ENCODE assay signal across 12 mouse cellular contexts in the genomic region with DNA sequence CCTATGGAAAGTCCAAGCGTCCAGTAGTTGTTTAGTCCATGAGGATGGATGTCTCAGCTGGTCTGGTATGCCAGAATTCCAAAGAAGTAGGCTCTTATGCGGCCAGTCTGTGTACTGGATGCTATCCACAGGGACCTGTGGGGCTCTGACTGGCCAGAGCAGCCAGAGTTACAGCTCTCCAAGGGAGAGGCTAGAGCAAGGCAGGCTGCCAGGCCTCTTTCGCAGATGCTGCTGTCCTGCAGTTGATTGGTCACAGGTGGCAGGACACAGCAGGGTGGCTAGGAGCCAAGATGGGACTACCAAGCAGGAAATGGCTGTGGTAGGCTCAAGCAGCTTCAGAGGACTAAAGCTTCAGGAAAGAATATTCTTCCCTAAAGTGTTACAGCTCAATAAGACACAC.
DNase-seq lines count a peak whose midpoint lies in the region; ATAC-seq and TF ChIP-seq lines count a peak whose summit lies in the region.
"Had no signal": no experiment of that assay in that cellular context is flagged by ENCODE, and none has a peak within 500 bp of the region (broad histone marks: within the 10 kb centered on the region; RNA-seq: fewer than 3 reads in every experiment).

No protein-coding gene starts in this region.

- TF ChIP-seq CTCF in lung, adult 2 months (IDR thresholded peaks at IDR 0.05; ENCODE audit: insufficient read depth, low read length) = no peak

- intact Hi-C loops in heart, postnatal 14 days (cut with DNase I) = no loop called here

- no peak overlapping the region for H3K27ac ChIP-seq in lung, embryonic 15.5 days
- H3K27ac ChIP-seq: neural tube, embryonic 15.5 days had no signal

- WGBS in lung, embryonic 15.5 days = 48% methylated on average over 3 of the region's 3 CpGs
- WGBS in lung, adult 2 months = 48% methylated on average over 3 of the region's 3 CpGs

- H3K4me1 ChIP-seq in lung, embryonic 15.5 days = no peaks in the 10 kb centered on the region
- H3K4me1 ChIP-seq in lung, adult 2 months (ENCODE audit: control insufficient read depth, insufficient read depth, low read length) = no peaks in the 10 kb centered on the region
- H3K4me1 ChIP-seq: neural tube, embryonic 15.5 days had no signal

- H3K4me2 ChIP-seq in lung, embryonic 15.5 days = no peak overlapping the region
- H3K4me2 ChIP-seq: neural tube, embryonic 15.5 days had no signal

- H3K27me3 ChIP-seq in lung, embryonic 15.5 days = no peaks in the 10 kb centered on the region
- H3K27me3 ChIP-seq: neural tube, embryonic 15.5 days had no signal

- no peak overlapping the region for H3K9ac ChIP-seq in lung, embryonic 15.5 days
- H3K9ac ChIP-seq: neural tube, embryonic 15.5 days had no signal

- ATAC-seq in lung, embryonic 15.5 days (ENCODE audit: borderline replicate concordance, extremely low read depth, low FRiP score, low TSS enrichment) = peak; percentile 55; the same call in 1 of the 2 replicates

- no peak overlapping the region for H3K4me3 ChIP-seq in lung, embryonic 15.5 days
- no peak overlapping the region for H3K4me3 ChIP-seq in lung, adult 2 months (replicated peaks; ENCODE audit: extremely low read depth, low read depth, low read length)
- H3K4me3 ChIP-seq: neural tube, embryonic 15.5 days had no signal

- DNase-seq in adrenal gland, adult 2 months = peak; percentile 1
- no peak for DNase-seq in adrenal gland, adult (ENCODE audit: inconsistent age in 2 of 2, low spot score in 1 of 2)
- peak; percentile 30 to 44 for DNase-seq in heart, postnatal 14 days
- DNase-seq in heart, adult 9 months (ENCODE audit: low spot score in 2 of 2) = no peak
- no peak for DNase-seq in lung, adult 2 months
- DNase-seq in kidney, postnatal 10 days = peak; percentile 66
- DNase-seq in layer of hippocampus, adult 9-11 months = no peak
- DNase-seq: adrenal gland, postnatal 36 days; midbrain, embryonic 14.5 days; right cerebral cortex, postnatal 4 days had no signal

- no peak for TF ChIP-seq POLR2A in lung, adult 2 months (IDR thresholded peaks at IDR 0.05; ENCODE audit: borderline replicate concordance, extremely low read depth, low read depth, low read length)

- no peaks in the 10 kb centered on the region for H3K9me3 ChIP-seq in lung, embryonic 15.5 days
- H3K9me3 ChIP-seq: neural tube, embryonic 15.5 days had no signal

- H3K36me3 ChIP-seq in lung, embryonic 15.5 days = no peaks in the 10 kb centered on the region
- H3K36me3 ChIP-seq: neural tube, embryonic 15.5 days had no signal

Comparison
In these comparisons a context has a peak if more than half of its experiments do, and no peak if none do; other contexts are left out.
1. DNase-seq: peak in adrenal gland, adult 2 months (single experiment), heart, postnatal 14 days (2 of 2) and kidney, postnatal 10 days (single experiment); none in adrenal gland, adult (0 of 2), heart, adult 9 months (0 of 2), lung, adult 2 months (single experiment) and layer of hippocampus, adult 9-11 months (single experiment).